Mouse (Mus musculus) lung, embryonic 14.5 days (tissue): ENCODE data around the gene Capns2. TPM values are rescaled to one million over a fixed set of nuclear protein-coding genes. Genes with fewer than 3 reads are reported as not detected.

ENCODE experiments used
- ATAC-seq: fragments of 200-750 bp; cut with Nextera tagmentation; 2 replicates; pipeline ENCODE4 v1.8.0; 2017; ENCODE audit warnings: mild to moderate bottlenecking, moderate TSS enrichment, moderate library complexity; ENCODE audit not compliant: insufficient read depth
- DNase-seq: peaks from one replicate; pipeline ENCODE4 v3.0.0-alpha.2; 2015
- H3K27ac ChIP-seq: fragments of 300-500 bp; sonication (generic); 2 replicates; pipeline ENCODE4 v1.5.1; 2014; ENCODE audit warnings: low read depth, mild to moderate bottlenecking, moderate library complexity
- H3K27me3 ChIP-seq: fragments of 300-500 bp; sonication (generic); 2 replicates; pipeline ENCODE4 v1.6.1; 2014; ENCODE audit warnings: low read length, control low read depth; ENCODE audit not compliant: insufficient read depth
- H3K36me3 ChIP-seq: fragments of 300-500 bp; sonication (generic); 2 replicates; pipeline ENCODE4 v1.6.1; 2014; ENCODE audit warnings: control low read depth; ENCODE audit not compliant: insufficient read depth
- H3K4me1 ChIP-seq: fragments of 300-500 bp; sonication (generic); 2 replicates; pipeline ENCODE4 v1.6.1; 2014; ENCODE audit warnings: antibody characterized with exemption, control low read depth; ENCODE audit not compliant: insufficient read depth
- H3K4me2 ChIP-seq: fragments of 300-500 bp; sonication (generic); 2 replicates; pipeline ENCODE4 v1.6.1; 2014; ENCODE audit warnings: mild to moderate bottlenecking
- H3K4me3 ChIP-seq: fragments of 300-500 bp; sonication (generic); 2 replicates; pipeline ENCODE4 v1.5.1; 2014; ENCODE audit warnings: low read depth, low read length
- H3K9ac ChIP-seq: fragments of 300-500 bp; sonication (generic); 2 replicates; pipeline ENCODE4 v1.6.1; 2014
- H3K9me3 ChIP-seq: fragments of 300-500 bp; sonication (generic); 2 replicates; pipeline ENCODE4 v1.6.1; 2016; ENCODE audit warnings: low read depth, low read length, control low read depth
- CTCF ChIP-seq: IDR thresholded peaks from 2 replicates; pipeline ENCODE4 v1.5.1; 2016; ENCODE audit warnings: antibody characterized with exemption, low read depth
- WGBS: fragments of 180-500 bp; shearing (Covaris S2); extraction: QIAGEN DNeasy Blood & Tissue Kit; methylation state at CpG from one replicate; pipeline ENCODE4 v1.1.7; 2014; 5-methylcytosine and 5-hydroxymethylcytosine counted together
- microRNA-seq: library from miRNA; unstranded; fragments of <30 nt; microRNA quantifications from one replicate; pipeline ENCODE4, GENCODE M21; 2016; ENCODE audit warnings: borderline number of aligned reads
- polyA plus RNA-seq: library from polyadenylated mRNA; unstranded; fragments of >200 nt; fragmentation: Nextera tagmentation; extraction: Ambion mirVana; gene quantifications from 2 replicates; pipeline ENCODE4 v1.2.1, GENCODE M21; 2014

Capns2 gene
- polyA plus RNA-seq, 1 experiment from 2014 or later = 1.2 TPM

DNA sequence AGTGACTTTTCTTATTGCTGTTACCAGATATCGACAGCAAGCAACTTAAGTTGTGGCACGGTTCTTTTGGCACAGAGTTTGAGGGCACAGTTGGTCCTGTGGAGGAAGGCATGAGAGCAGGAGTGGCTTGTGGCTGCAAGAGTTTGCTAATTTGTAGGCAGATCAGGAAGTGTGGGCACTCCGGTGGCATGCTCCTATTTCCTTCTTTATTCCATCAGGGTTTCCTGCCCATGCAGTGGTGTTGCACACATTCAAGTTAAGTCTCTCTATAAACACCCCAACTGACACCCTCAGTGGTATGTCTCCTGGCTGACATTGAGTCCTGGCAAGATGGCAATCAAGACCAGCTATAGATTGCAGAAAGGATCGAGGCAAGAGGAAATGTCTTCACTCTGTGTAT lies 47.9 kb downstream of the Capns2 start:
- Histone ChIP-seq H3K36me3 (no peaks in the 10 kb centered on the region), H3K27me3 (no peaks in the 10 kb centered on the region), H3K27ac (no peak overlapping the region), H3K4me1 (no peaks in the 10 kb centered on the region), H3K4me2 (no peak overlapping the region), H3K9me3 (no peaks in the 10 kb centered on the region), H3K4me3 (no peak overlapping the region), H3K9ac (no peak overlapping the region)
- no peak for ATAC-seq
- 83% methylated on average over 4 of the region's 4 CpGs for WGBS
- DNase-seq = no peak
- no peak for TF ChIP-seq CTCF

DNA sequence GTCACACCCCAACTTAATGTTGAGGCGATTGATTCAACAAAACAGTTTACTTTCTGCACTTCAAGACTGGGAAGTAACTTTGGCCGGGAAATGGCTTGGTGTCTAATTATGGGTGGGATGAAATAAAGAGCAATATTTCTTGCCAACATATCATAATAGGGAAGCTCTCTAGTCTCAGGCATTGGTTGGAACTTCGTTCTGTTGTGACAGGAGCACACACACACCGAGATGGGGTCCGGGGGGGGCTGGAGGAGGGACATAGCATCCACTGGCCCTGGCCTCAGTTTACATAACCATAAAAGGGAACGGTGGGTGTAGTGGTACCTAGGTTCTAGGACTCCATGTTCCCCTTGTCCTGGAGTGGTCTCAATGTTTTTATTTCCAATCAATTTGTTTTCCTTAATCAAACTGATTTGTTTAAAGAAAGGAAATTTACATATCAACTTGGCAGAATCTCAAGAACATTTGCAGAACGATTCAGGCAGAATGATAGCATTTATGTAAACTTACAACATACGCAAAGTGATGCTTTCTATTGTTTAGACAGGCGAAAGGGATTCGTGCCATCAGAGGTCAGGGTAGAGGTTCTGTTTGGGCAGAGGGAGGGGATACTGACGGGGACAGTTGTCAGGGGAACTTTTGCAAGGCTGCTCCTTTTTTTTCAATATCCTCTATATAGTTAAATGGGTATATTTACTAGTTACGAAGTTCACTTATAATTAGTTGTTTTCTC lies 49.6 kb downstream of the Capns2 start:
- no peaks in the 10 kb centered on the region for H3K27me3 ChIP-seq
- H3K9ac ChIP-seq = no peak overlapping the region
- H3K4me3 ChIP-seq = no peak overlapping the region
- TF ChIP-seq CTCF = no peak
- H3K36me3 ChIP-seq = no peaks in the 10 kb centered on the region
- H3K4me1 ChIP-seq = no peaks in the 10 kb centered on the region
- ATAC-seq = peak; percentile 87
- 25% methylated on average over 12 of the region's 12 CpGs for WGBS
- H3K4me2 ChIP-seq = no peak overlapping the region
- H3K27ac ChIP-seq = no peak overlapping the region
- DNase-seq = peak; percentile 80
- no peaks in the 10 kb centered on the region for H3K9me3 ChIP-seq

Small RNA genes lying within 50 kb of the gene (microRNA-seq; reads per million reads assigned to microRNA genes)
- gene Gm22151 = not detected

Other genes starting within 250 kb of the Capns2 start
- not detected in 2 replicates for gene Irx6, start 227.1 kb upstream of the Capns2 start, polyA plus RNA-seq
- 268 and 283 TPM in 2 replicates for gene Mmp2, start 74.1 kb upstream of the Capns2 start, polyA plus RNA-seq
- gene Lpcat2, start 46.1 kb upstream of the Capns2 start, polyA plus RNA-seq = 7.8 and 8.0 TPM in 2 replicates
- 0.08 and 0.16 TPM in 2 replicates for gene Slc6a2, start 58.7 kb downstream of the Capns2 start, polyA plus RNA-seq
- not detected in 2 replicates for gene Ces1a, start 146.8 kb downstream of the Capns2 start, polyA plus RNA-seq
- gene Ces1b, start 178.6 kb downstream of the Capns2 start, polyA plus RNA-seq = not detected in 2 replicates
- gene Ces1c, start 229.9 kb downstream of the Capns2 start, polyA plus RNA-seq = not detected in 2 replicates